Mouse (Mus musculus): ENCODE data around the gene Cd9. TPM values are rescaled to one million over a fixed set of nuclear protein-coding genes. Genes with fewer than 3 reads are reported as not detected.

The Cd9 gene
- polyA plus RNA-seq, 1 experiment from 2014 or later = 79.6 TPM

DNA sequence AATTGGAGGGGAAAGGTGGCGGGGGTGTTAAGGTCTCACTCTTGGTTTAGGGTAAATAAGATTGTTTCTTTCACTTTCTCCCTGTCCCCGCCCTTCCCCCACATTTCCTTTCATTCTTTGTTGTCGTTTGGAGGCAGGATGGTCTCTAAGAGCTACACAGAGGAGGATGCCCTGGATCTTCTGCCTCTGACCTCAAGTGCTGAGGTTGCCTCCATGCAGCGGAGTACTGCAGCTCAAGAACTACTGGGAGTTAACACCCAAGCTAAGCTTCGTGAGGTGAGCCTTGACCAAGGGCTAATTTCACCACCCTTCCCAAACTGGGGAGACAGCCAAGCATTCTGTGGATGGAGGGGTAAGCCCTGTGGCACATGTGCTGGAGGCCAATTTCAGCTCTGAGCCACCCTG lies 12.2 kb downstream of the Cd9 start:
- ATAC-seq (ENCODE audit: extremely low read depth, insufficient number of reproducible peaks, low FRiP score, low TSS enrichment) = no peak
- H3K4me2 ChIP-seq = peak overlapping the region; percentile 39
- H3K27me3 ChIP-seq (replicated peaks) = peaks cover 56% of the 10 kb centered on the region
- no peak overlapping the region for H3K4me3 ChIP-seq
- 53% methylated on average over 5 of the region's 5 CpGs for WGBS
- H3K9me3 ChIP-seq = no peaks in the 10 kb centered on the region
- peak overlapping the region; percentile 81 for H3K27ac ChIP-seq (replicated peaks)
- peaks cover 75% of the 10 kb centered on the region for H3K4me1 ChIP-seq
- no peaks in the 10 kb centered on the region for H3K36me3 ChIP-seq
- H3K9ac ChIP-seq = no peak overlapping the region

DNA sequence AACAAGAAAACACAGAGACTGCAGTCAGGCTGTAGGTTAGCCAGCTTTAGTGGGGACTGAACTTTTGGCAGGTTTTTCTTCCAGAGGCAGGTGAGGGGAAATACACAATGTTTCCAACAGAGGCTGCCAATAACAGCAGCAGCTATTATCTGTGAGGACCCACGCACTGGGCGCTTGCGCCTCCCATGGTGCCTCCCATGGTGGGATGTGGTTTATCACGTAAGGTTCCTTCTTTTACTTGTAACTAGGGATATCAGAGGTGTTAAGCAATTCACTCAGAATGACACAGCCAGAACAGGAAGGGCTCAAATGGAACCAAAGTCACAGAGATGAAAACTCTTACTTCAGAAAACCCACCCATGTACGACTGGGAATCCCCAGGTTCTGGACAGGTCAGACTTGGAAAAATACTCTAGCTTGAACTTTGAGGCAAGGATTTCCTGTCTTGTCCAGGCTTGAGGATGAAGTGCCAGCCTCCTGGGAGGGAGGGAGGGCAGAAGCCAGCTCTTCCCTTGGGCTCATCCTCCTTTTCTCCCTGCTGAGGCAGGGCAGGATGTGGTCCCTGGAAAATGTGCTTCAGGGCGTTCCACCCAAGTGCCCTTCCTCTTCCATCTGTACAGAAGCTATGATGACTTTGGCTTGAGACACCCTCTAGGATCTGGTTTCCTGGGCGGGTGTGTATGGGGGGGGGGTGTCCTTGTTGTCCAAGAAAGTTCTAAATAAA lies 12.8 kb downstream of the Cd9 start:
- 42% methylated on average over 7 of the region's 7 CpGs for WGBS
- Histone ChIP-seq H3K36me3 (no peaks in the 10 kb centered on the region), H3K27ac (replicated peaks) (peak overlapping the region; percentile 81), H3K9me3 (no peaks in the 10 kb centered on the region), H3K4me2 (peak overlapping the region; percentile 39), H3K4me3 (no peak overlapping the region), H3K27me3 (replicated peaks) (peaks cover 57% of the 10 kb centered on the region), H3K4me1 (peaks cover 80% of the 10 kb centered on the region), H3K9ac (no peak overlapping the region)
- no peak for ATAC-seq (ENCODE audit: extremely low read depth, insufficient number of reproducible peaks, low FRiP score, low TSS enrichment)

DNA sequence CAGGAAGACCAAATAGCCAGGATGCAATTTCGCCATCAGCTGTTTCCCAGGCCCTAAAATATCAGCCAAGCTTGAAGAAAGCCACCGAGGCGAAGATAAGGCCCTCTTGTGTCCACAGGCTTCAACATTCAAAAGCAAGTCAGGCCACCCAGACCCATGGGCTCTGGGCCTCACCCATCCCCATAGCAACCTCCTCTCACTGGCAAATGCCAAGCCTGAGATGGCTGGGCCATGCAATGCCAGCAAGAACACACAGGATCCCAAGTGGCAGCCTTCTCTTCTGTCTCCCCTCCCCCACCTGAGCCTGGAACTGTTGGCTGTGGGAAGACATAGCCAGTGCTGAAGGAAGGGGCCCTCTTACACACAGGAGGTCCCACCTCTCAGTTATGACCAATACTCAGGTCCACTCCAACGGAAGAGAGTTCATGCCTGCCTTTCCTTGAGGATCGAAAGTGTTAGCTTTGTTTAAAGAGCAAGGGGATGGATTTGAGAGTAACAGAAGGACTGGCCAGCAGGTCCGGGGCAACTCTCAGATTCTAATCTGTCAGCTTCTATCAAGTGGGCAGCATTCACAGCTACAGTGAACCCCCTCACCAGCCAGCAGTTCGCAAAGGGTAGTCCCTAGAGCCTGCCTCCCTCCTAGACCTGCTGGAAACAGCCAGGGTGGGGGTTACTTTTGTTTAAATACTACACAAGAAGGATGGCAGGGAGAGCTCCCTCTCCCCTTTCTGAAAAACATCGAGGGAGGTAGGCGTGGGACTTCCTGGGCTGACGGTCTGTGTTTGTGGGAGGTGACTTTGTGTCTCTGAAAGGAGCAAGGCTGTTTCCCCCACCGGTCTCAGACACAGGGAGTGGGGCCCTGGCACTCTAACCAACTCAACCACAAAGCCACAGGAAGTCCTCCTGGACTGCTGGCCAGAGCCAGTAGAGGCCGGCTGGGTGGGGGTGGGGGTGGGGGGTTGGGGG lies 13.9 kb downstream of the Cd9 start:
- H3K9me3 ChIP-seq = no peaks in the 10 kb centered on the region
- no peak for ATAC-seq (ENCODE audit: extremely low read depth, insufficient number of reproducible peaks, low FRiP score, low TSS enrichment)
- peak overlapping the region; percentile 59; the same call in 1 of the 2 replicates for H3K9ac ChIP-seq
- WGBS = 27% methylated on average over 12 of the region's 12 CpGs
- H3K4me2 ChIP-seq = peak overlapping the region; percentile 6
- H3K4me3 ChIP-seq = no peak overlapping the region
- H3K36me3 ChIP-seq = no peaks in the 10 kb centered on the region
- H3K27me3 ChIP-seq (replicated peaks) = peaks cover 57% of the 10 kb centered on the region
- H3K27ac ChIP-seq (replicated peaks) = peak overlapping the region; percentile 81
- H3K4me1 ChIP-seq = peaks cover 78% of the 10 kb centered on the region

DNA sequence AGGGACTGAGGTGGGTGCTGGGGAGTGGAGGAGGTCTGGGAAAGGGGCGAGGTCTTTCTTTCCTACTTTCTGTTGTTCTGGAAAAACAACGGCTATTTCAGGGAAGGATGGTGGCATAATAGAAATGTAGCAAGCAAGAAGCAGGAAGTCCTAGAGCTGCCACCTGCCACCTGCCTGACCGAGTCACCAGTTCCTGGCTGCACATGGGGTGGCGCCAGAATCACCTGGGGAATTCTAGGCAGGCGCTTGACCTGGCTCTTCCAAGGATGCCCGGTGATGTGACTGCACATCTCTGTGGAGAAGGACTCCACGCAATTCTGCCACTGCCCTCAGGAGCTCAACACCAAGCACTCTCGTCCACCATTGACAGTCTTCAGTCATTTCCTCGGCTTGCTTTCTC lies 15.2 kb downstream of the Cd9 start:
- H3K4me2 ChIP-seq = no peak overlapping the region
- no peak overlapping the region for H3K27ac ChIP-seq (replicated peaks)
- H3K27me3 ChIP-seq (replicated peaks) = peaks cover 58% of the 10 kb centered on the region
- H3K9me3 ChIP-seq = no peaks in the 10 kb centered on the region
- no peak overlapping the region for H3K9ac ChIP-seq
- WGBS = 83% methylated on average over 9 of the region's 9 CpGs
- no peak for ATAC-seq (ENCODE audit: extremely low read depth, insufficient number of reproducible peaks, low FRiP score, low TSS enrichment)
- no peaks in the 10 kb centered on the region for H3K36me3 ChIP-seq
- H3K4me1 ChIP-seq = peaks cover 79% of the 10 kb centered on the region
- H3K4me3 ChIP-seq = no peak overlapping the region

DNA sequence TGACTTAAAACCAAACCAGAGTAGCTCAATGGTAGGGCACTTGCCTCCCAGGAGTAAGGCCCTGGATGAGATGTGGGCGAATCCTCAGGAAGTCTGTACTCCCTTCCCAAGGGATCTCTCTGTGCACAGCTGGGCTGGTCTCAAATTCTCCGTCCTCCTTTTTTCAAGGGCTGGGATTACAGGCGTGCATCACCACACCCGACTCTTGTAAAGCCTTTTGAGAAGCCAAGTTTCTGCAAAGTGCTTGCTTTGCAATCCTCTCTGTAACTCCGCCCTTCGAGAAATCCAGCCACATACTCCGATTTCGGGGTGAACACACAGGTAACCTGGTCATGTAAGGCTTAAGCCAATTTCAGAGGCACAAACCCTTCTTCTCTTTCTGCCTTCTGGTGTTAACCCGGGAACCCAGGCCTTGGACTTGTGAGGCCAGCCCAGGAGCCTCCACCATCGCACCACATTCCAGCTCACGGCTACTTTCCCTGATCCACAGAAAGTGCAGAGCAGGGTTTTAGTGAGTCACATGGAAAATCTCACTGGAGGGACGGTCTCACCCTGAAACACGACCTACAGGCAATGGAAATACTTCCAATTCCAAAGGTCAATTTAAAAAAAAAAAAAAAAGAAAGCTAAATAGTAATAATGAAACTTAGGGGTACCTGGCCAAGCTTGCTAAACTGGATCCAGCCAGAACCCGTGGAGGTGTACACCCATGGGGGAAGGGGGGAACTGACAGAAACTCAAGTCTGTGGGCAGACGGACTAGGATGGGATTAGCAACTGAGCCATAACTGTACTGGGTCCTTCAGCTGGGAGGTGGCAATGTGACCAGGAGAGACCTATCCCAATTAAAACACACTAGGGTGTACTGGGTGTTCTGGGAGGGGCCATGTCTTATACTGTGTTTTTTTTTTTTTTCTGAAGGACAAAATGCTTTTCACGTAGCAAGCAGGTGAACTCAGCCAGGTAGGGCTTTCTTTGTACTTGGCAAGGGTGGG lies 16.2 kb downstream of the Cd9 start:
- Histone ChIP-seq H3K9me3 (no peaks in the 10 kb centered on the region), H3K4me1 (peaks cover 79% of the 10 kb centered on the region), H3K4me2 (no peak overlapping the region), H3K27me3 (replicated peaks) (peaks cover 52% of the 10 kb centered on the region), H3K9ac (no peak overlapping the region), H3K36me3 (no peaks in the 10 kb centered on the region), H3K4me3 (no peak overlapping the region), H3K27ac (replicated peaks) (0 out of 2 replicates have a peak overlapping the region, but pooled peaks have one; percentile 74)
- WGBS = 74% methylated on average over 16 of the region's 16 CpGs
- no peak for ATAC-seq (ENCODE audit: extremely low read depth, insufficient number of reproducible peaks, low FRiP score, low TSS enrichment)

DNA sequence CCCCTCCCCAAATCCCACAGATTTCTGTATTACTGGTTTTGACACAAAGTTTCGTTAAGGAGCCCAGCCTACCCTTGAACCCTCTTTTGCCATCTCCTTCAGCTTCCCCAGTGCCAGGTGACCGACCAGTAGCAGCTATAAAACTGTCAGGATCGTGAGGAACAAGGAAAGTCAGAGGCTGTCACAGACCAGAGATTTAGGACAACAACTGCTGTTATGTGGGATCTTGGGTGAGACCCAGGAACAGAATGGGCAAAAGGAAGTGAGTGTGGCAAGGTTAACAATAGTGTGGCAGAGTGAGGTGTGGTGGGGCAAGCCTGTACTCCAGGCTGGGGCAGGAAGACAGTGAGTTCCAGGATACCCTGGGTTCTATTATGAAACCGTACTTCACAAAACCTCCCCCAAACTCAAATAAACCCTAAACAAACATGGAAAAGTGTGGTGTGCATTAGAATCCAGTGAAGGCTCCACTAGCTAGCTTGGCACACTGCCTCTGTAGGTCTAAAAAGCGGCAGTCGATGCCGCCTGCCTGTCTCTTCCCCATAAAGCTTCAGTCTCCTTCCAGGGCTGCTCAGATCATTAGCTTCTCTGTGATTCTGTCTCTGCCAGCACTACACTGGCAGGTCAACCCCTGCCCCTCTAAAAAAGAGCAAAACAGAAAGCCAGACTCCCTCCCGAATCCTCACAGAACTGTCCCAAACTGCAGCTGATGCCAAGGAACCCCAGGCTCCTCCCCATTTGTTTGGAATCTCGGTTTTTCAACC lies 17.6 kb downstream of the Cd9 start:
- Histone ChIP-seq H3K9me3 (no peaks in the 10 kb centered on the region), H3K27ac (replicated peaks) (peak overlapping the region; percentile 74), H3K4me1 (peaks cover 75% of the 10 kb centered on the region), H3K9ac (no peak overlapping the region; the same call in 1 of the 2 replicates), H3K4me2 (no peak overlapping the region), H3K4me3 (no peak overlapping the region), H3K36me3 (0 out of 2 replicates have a peak, but pooled peaks cover 3% of the 10 kb centered on the region), H3K27me3 (replicated peaks) (peaks cover 42% of the 10 kb centered on the region)
- no peak for ATAC-seq (ENCODE audit: extremely low read depth, insufficient number of reproducible peaks, low FRiP score, low TSS enrichment)
- WGBS = 68% methylated on average over 9 of the region's 9 CpGs

DNA sequence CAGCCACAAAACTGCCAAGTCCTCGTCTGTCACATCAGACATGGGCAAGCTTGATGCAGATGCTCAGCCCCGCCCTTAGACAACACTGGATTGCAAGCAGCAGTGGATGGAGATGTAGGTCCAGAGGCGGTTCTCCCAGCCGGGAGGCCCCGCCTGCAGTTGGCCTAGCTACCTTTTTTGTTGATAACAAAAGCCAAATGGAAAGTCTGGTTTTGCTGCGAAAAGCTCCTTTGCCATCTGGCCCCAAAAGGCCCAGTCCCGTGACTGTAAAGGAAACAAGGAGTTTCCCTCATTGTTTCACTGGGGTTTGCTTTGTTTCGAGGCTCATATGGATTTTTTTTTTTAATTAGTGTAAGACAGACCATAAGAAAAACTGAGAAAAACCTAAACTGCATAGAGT lies 18.5 kb downstream of the Cd9 start:
- Histone ChIP-seq H3K4me2 (no peak overlapping the region), H3K9ac (no peak overlapping the region), H3K27ac (replicated peaks) (peak overlapping the region; percentile 15; the same call in 1 of the 2 replicates), H3K4me1 (peaks cover 75% of the 10 kb centered on the region), H3K9me3 (no peaks in the 10 kb centered on the region), H3K4me3 (no peak overlapping the region), H3K27me3 (replicated peaks) (peaks cover 33% of the 10 kb centered on the region), H3K36me3 (0 out of 2 replicates have a peak, but pooled peaks cover 3% of the 10 kb centered on the region)
- no peak for ATAC-seq (ENCODE audit: extremely low read depth, insufficient number of reproducible peaks, low FRiP score, low TSS enrichment)
- WGBS = 46% methylated on average over 8 of the region's 8 CpGs

DNA sequence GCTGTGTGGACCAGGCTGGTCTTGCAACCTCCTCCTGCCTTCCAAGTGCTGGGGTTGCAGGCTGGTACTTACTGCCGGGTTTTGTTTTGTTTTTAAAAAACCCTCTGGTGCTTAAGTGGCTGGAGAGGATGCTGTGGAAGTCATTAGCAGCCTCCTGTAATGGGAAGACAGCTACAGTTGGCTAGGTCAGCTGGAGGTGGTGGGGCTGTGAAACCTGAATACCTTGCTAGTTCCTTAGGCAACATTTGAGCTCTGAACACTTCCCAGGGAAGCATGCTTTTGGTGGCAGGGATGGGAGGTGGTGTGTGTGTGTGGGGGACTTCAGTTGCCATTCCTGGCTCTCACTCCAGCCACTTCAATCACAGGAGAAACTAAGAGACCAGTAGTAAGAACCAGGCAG lies 19.4 kb downstream of the Cd9 start:
- no peak overlapping the region for H3K9ac ChIP-seq
- ATAC-seq (ENCODE audit: extremely low read depth, insufficient number of reproducible peaks, low FRiP score, low TSS enrichment) = no peak
- H3K4me1 ChIP-seq = peaks cover 68% of the 10 kb centered on the region
- no peak overlapping the region for H3K4me3 ChIP-seq
- H3K4me2 ChIP-seq = no peak overlapping the region
- 0 out of 2 replicates have a peak, but pooled peaks cover 3% of the 10 kb centered on the region for H3K36me3 ChIP-seq
- no peaks in the 10 kb centered on the region for H3K9me3 ChIP-seq
- peaks cover 32% of the 10 kb centered on the region for H3K27me3 ChIP-seq (replicated peaks)
- peak overlapping the region; percentile 39; the same call in 1 of the 2 replicates for H3K27ac ChIP-seq (replicated peaks)
- 34% methylated on average over 1 of the region's 1 CpGs for WGBS

DNA sequence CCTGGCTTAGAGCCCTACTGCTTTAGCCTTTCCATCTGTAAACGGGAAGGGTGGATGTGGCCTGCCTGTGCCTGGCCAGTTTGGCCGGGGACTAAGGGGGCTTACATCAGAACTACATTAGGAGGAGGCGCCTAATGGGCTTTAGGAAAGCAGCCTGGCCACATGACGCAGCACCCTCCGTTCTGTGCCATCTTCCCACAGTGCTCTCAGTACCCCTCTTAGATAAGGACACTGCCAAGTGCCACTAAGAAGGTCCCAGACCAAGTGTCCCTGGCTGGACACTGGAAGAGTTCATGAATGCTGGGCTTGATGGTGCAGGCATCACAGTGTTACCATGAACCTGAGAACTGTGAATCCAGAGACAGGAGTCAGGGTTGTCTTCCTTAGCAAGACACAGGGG lies 20.7 kb downstream of the Cd9 start:
- no peak for ATAC-seq (ENCODE audit: extremely low read depth, insufficient number of reproducible peaks, low FRiP score, low TSS enrichment)
- no peak overlapping the region for H3K9ac ChIP-seq
- H3K4me3 ChIP-seq = no peak overlapping the region
- 56% methylated on average over 5 of the region's 5 CpGs for WGBS
- H3K27me3 ChIP-seq (replicated peaks) = peaks cover 24% of the 10 kb centered on the region; the same call in 1 of the 2 replicates
- H3K36me3 ChIP-seq = 0 out of 2 replicates have a peak, but pooled peaks cover 3% of the 10 kb centered on the region
- H3K4me2 ChIP-seq = no peak overlapping the region
- peak overlapping the region; percentile 42 for H3K27ac ChIP-seq (replicated peaks)
- no peaks in the 10 kb centered on the region for H3K9me3 ChIP-seq
- H3K4me1 ChIP-seq = peaks cover 76% of the 10 kb centered on the region

DNA sequence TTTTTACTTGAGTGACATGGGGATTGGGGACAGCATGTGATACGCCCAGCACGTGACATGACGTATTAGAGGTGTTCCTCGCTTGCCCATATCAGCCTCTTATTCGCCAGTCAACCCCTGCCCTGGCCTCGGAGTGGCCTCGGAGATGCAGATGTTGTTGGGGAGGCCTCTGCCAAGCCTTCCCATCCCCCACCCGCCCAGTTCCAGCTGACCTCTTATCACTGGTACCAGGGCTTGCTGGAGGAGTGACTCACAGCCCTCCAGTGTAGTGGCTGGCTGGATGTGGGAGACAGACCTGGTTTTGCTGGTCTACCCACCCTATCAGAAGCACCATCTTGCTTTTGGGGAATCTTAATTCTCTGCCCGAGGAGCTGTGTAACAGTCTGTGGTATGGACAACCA lies 21.3 kb downstream of the Cd9 start:
- Histone ChIP-seq H3K9me3 (no peaks in the 10 kb centered on the region), H3K27me3 (replicated peaks) (peaks cover 23% of the 10 kb centered on the region; the same call in 1 of the 2 replicates), H3K4me2 (no peak overlapping the region), H3K9ac (no peak overlapping the region), H3K27ac (replicated peaks) (peak overlapping the region; percentile 42), H3K4me3 (no peak overlapping the region), H3K4me1 (peaks cover 82% of the 10 kb centered on the region), H3K36me3 (0 out of 2 replicates have a peak, but pooled peaks cover 3% of the 10 kb centered on the region)
- peak; percentile 66 for ATAC-seq (ENCODE audit: extremely low read depth, insufficient number of reproducible peaks, low FRiP score, low TSS enrichment)
- 50% methylated on average over 9 of the region's 9 CpGs for whole genome bisulfite sequencing

Measured in heart, embryonic 13.5 days (tissue).